Mouse (Mus musculus) bone marrow macrophage, adult 2 months (primary cell): ENCODE data around the gene Impad1.

Experiments
- CTCF ChIP-seq: IDR thresholded peaks from 2 replicates; pipeline ENCODE4 v1.5.1; 2012; ENCODE audit warnings: low read depth, mild to moderate bottlenecking, low read length, moderate library complexity
- POLR2A ChIP-seq: IDR thresholded peaks from 2 replicates; pipeline ENCODE4 v1.6.1; 2012; ENCODE audit warnings: mild to moderate bottlenecking, low read depth, low read length, borderline replicate concordance

DNA sequence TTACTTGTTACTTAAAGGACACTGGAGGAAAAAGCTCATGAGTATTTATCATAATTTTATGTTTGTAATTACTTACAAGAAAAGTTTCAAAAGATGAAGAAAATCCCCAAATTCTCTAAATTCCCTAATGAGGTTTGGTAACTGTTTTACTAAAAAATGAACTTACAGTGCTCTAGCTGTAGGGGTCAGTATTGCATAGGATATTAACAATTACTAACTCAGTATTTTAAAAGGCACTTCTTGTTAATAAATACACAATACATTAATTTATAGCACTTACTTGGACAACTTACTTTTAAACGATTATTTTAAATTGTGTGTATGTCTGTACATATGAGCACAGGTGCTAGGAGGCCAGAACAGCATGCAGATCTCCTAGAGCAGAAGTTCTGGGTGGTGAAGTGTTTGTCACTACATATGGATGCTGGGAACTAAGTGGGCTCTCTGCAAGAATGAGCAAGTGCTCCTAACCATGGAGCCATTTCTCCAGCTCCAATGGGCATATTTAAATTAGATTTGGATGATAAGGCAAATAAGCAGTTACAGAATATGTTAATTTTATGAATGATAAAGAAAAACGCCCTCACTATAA is 21.5 kb downstream of the Impad1 start:
- TF ChIP-seq POLR2A (no peak), CTCF (no peak)
